Mouse (Mus musculus) B cell, adult 2 months (primary cell): Measurements from ENCODE around the gene 6430548M08Rik.

Source experiments
- DNase-seq, 2 experiments: peaks; one replicate each; pipeline ENCODE4 v3.0.0; 2022

Gene 6430548M08Rik

DNA sequence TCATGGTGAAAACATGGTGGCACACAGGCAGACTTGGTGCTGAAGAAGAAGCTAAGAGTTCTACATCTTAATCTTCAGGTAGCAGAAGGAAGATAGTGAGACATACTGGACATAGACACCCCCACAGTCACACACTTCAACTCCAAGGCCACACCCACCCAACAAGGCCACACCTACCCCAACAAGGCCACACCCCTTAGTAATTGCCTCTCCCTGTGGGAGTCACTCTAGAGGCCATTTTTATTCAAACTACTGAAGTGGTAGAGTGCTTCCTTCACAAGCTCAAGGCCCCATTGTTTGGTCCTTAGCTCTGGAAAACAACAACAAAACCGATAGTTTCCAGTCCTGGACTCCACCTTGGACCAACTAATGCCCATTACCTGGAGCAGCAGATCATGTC lies 32.1 kb downstream of the 6430548M08Rik start:
- DNase-seq, result no peak

DNA sequence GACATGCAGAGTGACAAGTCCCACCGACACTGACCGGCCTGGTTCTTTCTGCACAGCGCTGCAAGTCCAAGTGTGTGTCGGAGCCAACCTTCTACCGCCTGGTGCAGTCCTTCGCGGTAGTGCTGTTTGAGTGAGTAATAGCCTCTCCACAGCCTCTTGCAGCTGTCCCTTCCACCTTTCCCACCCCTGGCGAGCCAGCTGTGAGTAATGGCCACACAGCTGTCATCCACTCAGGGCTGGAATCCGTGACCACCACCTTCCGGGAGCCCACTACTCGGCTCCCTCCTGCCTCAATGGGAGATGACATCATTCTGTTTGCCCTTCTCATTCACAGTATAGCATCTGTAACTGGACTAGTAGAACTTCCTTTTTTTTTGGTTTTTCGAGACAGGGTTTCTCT lies 36.1 kb downstream of the 6430548M08Rik start:
- DNase-seq, result no peak

DNA sequence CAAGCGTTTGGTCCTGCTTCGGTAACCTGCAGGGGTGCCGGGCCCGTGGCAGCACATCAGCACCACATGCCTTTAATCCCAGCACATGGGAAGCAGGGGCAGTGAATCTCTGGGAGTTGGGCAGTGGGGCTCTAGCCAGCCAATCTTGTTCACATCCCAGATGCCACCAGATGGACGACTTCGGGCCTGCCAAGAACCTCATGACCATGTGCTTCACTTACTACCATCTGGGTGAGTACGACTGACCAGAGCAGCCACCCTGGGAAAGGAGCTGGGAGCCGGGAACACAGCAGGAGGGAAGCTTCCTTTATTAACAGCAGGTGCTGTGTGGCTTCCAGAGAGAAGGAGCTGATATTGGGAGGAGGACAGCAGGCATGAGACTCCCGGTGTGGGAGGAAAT lies 37.2 kb downstream of the 6430548M08Rik start:
- DNase-seq, result no peak

DNA sequence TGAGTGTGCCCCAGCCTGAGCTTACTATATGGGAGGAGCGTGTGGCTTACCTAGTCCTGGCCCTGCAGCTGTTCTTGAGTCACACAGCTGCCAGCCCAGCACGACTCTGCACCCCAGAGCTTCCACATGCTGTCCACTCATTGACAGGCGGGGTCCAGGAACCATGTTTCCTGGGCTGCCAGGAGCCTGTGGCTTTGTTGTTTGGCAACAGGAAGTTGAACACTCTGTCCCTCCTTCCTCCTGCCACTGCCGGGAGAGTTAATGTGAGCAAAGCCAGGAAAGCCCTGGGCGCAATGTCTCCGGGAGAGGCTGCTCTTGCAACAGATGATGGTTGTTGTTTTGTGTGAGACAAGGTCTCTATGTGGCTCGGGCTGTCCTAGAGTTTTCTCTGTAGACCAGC lies 38.7 kb downstream of the 6430548M08Rik start:
- DNase-seq, result no peak

DNA sequence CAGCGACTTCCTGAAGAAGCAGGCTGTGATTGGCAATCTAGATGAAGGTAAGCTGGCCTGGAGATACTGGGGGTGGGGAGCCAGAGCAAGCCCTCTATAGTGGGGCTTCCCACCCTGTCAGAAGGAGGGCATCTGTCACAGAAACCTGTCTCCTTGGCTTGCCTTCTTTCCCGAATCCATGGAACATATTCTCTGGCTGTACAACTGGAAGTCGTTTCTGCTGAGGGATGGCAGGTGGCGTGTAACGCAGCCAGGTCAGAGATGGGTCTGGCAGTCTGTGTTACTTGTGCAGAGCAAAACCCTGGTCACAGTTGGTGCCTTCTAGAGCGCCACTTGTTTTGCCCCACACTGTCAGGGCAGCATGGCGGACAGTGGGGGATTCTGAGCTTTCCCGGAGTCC lies 46.4 kb downstream of the 6430548M08Rik start:
- DNase-seq, result no peak

DNA sequence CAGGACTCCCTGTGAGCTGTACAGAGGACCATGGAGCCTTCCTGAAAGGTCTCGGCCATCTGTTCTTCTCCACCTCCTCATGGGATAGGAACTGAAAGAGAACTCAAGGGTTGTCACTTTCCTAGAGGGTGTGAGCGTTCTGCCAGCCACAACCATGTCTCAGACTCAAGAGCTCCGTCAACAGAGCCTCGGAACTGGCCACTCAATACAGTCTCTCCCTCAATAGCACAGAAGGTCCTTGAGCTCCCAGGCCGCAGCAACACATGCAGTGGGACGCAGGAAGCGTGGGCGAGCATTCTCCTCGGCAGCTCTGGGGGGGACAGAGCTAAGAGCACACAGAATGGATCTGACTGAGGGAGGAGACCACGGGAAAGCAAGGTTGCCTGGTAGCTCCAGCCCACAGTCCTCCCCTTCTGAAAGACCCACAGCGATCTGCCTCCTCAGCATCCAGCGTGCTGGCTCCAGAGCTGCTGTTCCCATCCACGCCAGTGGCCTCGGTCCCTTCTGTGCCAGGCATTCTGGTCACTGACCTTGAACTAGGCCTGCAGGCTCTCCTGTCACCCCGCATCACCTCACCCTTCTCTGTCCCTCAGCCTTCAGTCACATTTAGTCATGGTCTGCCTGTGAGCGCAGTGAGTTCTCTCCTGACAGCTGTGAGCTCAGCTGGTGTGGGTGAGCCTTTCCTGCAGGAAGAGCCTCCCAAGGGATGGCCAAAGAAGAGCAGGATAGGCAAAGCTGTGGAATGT lies 47.9 kb downstream of the 6430548M08Rik start:
- no peak for DNase-seq

DNA sequence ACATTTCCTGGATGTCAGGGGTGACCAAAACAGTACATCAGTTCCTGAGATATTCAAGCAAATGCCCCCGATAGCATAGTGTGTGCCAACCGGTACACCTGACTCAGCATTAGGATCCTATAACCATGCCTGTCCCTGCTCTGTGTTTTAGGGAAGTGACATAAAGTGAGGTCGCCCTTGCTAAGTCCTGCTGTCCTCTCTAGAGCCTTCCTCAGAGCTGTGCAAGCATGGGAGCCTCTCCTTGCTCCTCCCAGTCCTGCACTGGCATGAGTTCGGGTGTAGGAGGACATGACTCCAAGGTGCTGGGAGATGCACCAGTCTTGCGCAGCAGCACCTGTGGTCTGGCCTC lies 48.4 kb downstream of the 6430548M08Rik start:
- no peak for DNase-seq

DNA sequence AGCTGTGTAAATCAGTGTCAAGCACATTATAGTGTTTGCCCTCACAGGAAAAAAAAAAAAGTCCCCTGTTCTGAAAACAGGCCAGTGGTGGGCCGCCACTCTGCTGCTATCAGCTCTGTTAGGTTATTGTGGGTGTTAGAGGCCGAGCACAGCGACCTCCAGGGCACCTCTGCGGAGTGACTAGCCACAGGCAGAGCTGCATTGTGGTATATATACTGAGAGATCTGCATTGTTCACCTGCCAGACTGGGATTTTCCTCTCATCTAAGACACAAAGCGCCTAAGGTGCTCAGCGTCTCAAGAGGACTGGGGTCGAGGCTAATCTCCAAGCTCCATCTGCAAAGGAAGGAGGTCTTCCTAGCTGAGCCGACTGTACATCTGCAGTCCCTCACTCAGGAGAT lies 49.4 kb downstream of the 6430548M08Rik start:
- no peak for DNase-seq

DNA sequence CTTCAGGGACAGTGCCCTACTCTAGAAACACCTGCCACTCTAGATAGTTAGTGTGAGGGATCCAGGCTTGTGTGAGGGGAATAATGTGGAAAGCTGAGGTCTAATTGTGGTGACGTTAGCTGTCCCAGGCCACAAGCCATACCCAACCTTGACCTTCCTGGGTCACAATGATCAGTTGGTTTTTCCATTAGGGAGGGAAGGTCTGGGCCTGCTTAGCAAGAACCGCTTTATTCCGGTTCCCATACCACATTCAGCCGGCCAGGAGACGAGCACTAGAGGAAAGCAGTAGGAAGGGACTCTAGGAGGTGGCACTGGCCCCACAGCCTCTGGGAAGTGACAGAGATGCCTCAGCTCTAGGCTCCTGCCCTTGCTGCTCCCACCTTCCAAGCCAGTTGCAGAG lies 50.1 kb downstream of the 6430548M08Rik start:
- DNase-seq, result no peak

DNA sequence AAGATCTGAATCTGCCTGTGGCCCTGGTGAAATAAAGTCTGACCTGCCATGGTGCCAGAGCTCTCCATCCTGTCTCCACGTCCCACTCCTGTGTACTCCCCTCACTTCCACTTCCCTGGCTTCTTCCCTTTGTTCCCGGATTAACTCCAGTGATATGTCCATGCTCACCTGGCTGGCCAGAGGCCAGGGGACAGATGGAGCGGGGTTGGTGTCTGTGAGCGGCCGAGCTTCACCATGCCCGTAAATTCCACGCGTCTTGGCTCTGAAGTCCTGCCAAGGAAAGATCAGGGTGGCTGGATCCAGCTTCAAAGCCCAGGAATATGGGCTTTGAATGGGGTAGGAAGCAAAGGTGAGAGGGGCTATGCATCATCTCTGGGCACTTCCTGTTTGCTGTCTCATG lies 53.2 kb downstream of the 6430548M08Rik start:
- DNase-seq, result no peak

DNA sequence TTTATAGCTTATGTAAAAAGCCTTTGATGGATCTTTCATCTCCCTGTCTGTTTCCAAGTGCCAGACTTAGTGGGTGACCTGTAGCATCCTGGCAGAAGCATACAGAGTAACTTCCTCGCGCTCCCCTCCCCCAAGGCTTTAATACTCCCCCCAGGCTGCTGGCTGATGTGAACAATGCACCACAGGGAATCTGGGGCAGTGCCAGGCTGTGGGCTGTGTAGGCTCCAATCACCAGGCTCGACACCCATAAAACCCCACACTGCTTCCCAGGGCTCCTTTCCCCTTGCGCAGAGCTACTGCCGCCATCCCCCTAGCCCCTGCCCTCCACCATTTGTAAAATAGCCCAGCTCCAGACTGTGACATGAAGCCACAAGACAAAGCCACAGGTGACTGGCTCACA lies 53.9 kb downstream of the 6430548M08Rik start:
- no peak for DNase-seq

DNA sequence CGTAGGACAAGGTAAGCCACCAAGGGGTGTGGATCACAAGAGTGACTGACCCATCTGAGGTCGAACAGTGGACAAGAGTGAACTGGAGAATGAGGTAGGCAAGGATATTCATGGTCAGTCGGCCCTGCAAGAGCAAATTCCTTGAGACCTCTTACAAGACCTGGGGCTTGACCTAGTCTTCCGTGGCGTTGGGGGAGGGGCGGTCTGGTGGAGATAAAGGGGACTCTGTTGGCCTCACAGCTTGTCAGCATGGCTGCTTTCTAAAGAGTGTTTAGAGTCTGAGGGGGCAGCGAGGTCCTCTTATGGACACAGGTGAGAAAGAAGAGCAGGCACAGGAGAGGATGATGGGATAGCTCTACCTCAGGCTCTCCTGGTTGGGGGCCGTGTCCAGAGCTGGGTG lies 55.2 kb downstream of the 6430548M08Rik start:
- DNase-seq, result no peak

DNA sequence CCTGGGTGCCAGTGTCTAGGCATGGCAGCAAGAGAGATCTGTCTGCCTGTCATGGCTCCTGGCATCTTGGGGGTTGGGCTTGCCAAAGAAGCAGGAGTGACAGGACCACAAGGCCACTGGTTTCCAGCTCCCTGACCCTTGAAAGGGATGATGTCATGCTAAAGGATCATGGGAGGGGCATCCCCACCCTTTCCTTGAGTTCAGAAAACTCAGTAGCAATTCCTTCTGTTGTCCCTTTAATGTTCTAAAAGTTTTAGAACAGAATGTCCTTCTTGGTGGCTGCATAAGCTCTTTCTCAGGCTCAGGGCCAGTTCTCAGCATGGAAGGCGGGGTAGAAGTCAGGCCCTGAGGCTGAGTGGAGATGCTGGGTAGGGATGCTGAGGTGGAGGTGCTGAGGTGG lies 59.2 kb downstream of the 6430548M08Rik start:
- no peak for DNase-seq

DNA sequence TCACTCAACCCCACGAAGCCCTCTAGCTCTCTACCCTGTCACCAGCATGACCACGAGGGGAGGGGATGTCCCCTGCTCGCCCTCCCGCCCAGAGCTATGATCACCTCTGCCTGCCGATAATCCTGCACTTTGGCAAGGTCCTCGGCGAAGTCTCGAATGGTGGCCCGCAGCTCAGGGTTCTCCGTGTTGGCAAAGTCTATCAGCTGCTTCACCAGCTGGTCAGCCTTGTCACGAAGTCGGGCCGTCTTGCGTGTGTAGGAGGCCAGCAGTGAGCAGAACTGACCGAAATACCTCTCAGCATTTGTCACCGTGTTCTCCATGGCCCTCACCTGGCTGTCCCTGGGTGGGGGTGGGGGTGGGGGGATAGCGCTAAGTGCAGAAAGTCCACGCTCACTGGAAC lies 60.7 kb downstream of the 6430548M08Rik start:
- no peak for DNase-seq

DNA sequence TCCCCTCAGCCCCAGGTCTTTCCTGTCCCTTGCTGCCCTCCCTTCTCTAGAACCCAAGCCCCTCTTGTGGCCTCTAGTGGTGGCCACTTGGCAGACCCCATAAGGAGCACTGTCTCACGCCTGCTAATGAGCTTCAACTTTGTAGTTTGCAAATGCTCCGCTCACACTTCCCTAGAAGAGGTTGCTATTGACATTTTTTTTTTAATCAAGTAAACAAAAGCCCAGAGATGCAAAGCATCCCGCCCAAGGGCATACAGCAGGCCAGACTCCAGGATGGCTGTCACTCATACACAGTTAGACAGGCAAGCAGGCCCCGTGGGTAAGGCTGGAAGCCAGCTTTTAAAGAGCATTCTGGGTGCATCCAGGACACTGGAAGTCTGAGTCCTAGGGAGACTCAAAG lies 62.7 kb downstream of the 6430548M08Rik start:
- DNase-seq, result no peak

DNA sequence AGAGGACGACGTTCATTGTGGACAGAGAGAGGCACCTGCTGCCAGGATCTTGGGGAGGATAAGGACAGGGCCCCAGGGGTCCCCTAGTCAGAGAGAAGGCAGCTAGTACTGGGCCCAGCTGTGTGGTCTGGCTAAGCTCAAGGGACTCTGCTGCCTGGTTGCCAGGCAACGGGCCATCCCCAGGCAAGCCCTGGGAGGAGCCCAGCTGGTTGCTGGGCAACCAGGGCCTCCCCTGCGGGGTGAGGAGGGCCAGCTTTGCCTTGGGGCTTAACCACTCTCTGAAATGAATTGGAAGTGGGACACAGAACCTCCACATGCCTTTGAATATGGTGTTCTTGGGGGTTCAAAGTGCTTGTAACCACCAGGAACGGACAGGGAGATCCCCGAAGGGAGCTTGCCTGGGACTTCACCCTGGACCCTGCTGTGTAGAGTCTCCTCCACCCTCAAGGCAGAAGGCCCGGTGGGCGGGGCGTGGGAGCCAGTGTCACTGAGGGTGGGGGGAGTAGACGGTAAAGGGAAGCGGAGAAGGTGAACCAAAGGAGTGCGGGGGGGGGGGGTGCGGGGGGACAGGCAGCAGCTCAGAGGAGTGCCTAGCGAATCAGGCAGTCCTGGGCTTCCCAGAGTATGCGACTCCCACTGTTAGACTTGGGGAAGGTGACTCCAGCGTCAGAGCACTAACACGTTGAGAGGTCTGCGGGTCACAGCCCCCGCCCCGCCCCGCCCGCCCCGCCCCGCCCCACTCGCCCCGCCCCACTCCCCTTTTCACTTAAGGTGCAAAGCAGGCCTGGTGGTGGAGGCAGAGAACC lies 63.6 kb downstream of the 6430548M08Rik start, which contains the start of gene Fam92b:
TSS of gene Fam92b (minus strand) at position 149 of the 806 bp plus-strand sequence.
- peak; percentile 67 to 69 for DNase-seq

DNA sequence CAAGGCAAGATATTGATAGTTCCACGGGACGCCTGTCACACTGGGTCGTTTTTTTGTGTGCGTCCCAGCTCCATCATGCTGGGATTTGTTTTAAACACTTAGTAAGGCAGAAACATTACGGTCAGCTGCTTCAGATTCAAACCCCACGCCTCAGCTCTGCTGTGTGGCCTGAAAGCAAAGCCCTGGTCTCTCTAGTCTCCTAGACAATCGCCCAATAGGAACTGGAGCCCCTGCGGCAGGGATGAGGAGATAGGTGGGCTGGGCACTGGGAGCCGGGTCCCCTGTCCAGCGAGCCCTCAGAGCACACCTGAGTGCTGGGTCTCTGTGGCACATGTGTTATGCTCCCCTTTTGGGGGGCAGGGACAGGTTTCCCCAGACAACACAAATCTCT lies 64.2 kb downstream of the 6430548M08Rik start:
- no peak for DNase-seq

DNA sequence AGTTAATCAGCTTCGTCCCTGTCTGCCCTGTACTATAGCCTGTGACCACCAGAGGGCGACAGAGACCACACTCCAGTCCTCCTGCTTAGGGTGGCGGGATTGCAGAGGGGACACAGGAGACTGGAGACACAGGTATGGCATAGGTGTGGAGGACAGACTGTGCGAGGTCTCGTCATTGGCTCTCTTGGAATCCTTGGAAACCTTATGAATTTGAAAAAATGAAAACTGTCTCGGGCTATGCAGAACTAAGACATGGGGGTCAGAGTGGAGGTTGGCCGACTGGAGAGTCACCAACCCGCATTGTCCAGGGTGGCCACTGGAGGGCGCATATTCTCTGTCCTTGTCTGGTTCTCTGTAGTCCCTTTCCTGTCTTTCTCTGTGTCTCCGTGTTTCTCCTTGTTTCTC lies 65.1 kb downstream of the 6430548M08Rik start:
- peak; percentile 88 to 89 for DNase-seq

DNA sequence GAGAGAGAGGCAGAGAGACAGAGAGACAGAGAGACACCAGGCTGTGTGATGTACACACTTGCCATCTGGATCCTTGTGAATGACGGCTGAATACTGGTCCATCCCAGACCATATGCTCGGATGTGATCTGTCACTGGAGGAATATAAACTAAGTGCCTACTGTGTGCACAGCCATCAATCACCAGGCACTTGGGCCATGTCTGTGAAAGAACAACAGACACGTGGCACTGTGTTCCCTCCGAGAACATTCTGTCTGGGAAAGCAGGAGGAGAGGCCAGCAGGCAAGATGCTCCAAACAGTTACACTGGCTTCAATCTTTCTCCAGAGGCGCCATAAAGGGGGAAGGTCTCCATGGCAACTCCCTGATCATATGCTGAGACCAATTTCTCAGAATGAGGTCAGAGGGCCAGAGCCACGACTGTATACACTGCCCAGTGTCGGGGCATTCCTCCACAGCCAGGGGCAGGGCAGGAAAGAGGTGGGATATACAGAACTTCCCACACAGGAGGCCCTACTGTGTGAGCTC lies 66.6 kb downstream of the 6430548M08Rik start:
- DNase-seq, result no peak

DNA sequence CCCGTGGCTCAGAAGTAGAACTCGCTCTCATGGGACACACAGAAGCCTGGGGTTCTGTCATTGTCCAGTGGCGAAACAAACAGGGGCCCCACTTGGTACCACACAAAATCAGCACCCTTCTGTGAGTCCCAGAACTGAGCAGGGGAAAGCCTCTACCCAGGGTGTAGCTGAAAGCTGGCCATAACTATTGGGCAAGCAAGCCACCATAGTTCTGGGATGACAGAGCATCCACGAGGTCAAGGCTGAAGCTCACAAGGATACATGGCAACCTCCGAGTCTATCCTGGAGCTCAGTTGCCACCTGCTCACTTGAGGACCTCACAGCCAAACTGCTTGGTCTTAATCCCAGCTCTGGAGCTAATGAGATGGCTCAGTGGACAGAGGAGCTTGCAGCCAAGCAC lies 67.3 kb downstream of the 6430548M08Rik start:
- DNase-seq, result no peak

DNA sequence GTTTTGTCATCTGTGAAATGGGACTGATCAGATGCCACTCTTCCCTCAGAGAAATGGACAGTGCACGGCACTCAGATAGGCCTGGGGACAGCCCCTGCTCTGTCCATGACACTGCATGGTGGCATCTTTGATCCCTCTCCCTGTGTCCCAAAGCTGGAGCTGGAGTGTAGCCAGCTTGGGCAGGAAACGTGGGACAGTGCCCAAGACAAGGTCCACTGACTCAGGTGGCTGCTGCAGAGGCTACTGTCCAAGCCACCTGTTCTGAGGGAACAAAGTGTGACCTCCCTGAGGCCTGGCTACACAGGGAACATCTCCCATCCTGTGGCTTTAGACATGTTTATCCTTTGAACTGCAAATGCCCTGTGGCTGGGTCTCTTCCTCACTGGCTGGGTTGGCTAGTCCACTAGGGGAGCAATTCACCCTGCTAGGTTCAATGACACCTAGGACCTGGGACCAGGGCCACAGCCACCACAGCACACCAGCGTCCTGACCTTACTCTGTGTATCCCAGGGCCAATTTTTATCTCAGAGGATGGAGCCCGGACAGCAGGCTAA lies 68.0 kb downstream of the 6430548M08Rik start:
- DNase-seq, result no peak

DNA sequence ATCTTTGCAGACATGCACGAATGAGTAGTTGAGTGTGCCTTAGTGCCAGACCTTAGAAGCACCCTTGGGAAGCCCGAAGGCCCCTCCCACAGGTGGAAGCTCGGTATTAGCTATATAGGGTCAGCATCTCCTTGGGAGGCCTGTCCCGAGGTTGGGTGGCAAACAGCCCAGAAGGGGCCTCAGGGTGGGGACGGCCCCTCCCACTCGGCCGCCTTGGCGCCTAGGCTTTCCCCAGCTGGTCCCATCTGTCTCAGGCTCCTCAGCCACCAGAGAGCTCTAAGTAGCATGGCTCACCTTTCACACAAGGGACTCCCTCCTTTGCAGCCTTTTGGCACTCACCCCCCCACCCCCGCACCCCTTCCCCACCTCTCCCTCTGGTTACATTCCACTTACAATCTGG lies 70.4 kb downstream of the 6430548M08Rik start:
- no peak for DNase-seq

DNA sequence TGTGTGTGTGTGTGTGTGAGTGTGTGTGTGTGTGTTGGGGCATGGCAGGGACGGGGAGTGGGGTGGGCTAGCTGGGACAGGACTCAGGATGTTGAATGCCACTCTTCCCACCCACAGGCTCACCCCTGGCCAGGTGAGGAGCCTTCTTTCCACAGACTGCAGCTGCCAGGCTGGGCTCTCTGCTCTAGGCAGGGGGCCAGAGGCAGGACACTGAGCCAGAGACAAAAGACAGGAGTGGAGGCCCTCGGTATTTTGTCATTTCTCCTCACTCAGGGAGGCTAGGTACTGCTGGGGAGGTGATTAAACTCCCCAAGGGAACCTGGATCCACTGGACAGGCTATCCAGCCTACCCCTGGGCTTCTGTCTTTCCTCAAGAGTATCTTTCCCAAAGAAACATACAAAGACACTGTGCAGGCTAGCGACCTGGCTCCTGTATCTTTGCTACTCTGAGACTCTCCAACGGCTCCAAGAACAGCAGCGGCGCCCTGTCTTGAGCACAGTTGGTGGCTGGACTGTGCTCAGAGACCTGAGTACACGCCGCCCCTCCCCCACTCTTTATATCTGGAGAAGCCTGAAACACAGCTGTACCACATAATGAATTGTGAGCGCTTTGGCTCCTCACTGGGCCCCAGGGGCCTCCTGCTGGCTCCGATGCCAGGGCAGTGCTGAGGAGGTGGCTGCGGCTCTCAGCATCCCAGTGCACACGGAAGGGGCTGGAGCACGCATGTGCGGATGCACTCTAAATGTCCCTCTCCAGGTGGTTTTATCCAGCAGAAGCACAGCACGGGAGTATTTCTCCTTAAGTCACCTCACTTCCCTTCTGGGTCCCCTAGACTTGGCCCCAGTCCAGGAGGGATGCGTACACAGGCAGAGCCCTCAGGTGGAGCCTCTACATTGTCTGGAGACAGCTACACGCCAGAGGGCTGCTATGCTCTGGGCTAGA lies 71.2 kb downstream of the 6430548M08Rik start:
- no peak for DNase-seq
